Mouse (Mus musculus) mouse embryonic stem cell (cell line): ENCODE measurements around the gene 4921507P07Rik.
"Not testable (repeated sequence)": the region's sequence is repeated elsewhere in the genome, so short reads cannot be mapped to it uniquely, and the experiment has no call there.

Experiments
- in situ Hi-C, 2 experiments: fragments of 300-500 bp; cut with MboI; formaldehyde crosslinking; loops; 1 replicate in 1 of 2; 3 replicates in 1 of 2; pipeline ENCODE4 v1.14.3; 2019 to 2020; ENCODE audit warnings: low sequenced_read_pairs in 2 of 2, low pct_unique_long_range_greater_than_20kb in 1 of 2, mixed read lengths in 1 of 2; ENCODE audit not compliant: unreplicated experiment in 1 of 2

Gene 4921507P07Rik

DNA sequence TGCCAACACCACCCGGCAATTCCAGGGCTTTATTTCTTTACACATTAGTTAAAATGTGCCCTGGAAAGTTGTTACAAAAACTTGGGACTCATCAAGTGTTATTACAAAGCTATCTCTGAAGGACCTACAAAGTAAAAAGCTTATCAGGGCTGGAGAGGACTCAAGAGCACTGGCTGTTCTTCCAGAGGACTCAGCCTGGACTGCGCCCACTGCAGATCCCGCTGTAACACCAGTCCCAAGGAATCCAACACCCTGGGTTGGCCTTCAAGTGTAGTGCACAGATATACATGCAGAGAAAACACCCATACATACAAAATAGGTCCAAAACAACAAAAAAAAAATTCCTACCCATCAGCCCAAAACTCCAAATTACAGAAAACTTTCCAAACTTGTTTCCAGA lies 32.8 kb downstream of the 4921507P07Rik start:
- in situ Hi-C loops: no loop called here

DNA sequence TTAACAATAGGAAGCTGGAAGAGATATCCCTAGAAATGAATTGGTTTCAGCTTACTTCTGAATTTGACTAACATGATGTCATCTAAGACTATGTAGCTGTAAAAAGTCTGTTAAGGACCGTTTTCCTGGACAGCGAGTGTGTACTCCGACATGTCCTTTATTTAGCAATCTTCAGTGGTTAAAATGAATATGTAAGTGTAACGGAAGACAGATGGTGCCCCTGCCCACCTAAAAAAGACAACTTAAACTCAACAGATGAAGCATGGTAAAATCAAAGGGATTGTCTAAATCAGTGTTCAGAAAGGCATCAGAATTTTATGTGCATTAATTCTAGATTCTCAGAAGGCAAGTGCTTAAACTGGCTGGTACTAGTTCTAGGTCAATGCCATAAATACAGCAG lies 34.0 kb downstream of the 4921507P07Rik start:
- in situ Hi-C loops: no loop called here

DNA sequence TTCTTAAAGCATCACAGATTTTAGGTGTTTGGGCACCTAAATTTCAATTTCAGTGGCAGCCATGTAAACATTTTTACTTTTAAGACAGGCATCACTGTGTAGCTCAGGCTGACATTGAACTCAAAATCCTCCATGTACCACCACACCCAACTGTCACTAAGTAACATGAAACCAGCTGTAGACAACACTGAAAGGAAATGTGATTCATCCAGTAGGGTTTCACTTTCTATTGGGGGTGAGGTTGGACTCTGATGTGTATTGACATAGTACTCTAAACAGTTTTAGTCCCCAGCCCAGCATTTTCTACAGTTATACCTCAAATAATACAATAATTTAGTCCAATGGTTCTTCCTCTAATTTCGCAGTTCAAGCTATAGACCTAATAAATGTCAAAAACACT lies 35.7 kb downstream of the 4921507P07Rik start:
- in situ Hi-C loops: no loop called here

DNA sequence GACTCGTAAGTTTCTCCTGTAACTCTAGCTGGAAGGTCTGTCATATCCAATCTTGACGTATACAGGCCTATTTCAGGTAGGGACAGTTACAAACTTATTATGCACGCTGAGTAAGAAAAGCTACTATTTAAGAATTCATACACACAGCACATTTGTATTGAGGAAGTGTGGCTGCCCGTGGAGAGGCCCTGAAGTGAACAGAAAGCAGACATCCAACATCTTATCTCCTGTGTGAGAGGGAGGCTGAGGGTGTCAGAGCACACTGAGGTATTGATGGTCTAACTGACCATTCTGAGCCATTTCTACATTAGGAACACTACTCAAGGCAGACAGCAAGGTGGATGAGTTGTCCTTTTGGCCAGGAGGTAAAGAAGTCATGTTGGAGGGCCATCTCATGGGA lies 37.6 kb downstream of the 4921507P07Rik start:
- in situ Hi-C loops: no loop called here

DNA sequence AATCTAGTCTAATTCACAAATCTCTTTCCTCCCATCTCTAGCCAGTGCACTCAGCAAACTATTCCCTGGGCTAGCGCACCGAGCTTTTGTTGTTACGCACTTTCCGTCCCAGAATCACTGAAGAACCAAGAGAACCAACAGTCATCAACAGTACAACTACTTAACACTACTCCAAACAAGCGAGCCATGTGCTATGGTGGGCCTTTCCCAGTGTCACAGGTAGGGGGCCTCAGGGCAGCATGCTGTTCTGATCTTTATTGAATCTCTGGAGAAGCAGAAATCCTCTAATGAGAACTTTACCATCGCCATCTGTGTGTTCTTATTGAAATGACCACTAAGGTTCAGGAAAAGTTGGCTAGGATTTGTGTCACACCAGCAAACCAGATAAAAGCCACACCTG lies 38.9 kb downstream of the 4921507P07Rik start:
- in situ Hi-C loops: no loop called here

DNA sequence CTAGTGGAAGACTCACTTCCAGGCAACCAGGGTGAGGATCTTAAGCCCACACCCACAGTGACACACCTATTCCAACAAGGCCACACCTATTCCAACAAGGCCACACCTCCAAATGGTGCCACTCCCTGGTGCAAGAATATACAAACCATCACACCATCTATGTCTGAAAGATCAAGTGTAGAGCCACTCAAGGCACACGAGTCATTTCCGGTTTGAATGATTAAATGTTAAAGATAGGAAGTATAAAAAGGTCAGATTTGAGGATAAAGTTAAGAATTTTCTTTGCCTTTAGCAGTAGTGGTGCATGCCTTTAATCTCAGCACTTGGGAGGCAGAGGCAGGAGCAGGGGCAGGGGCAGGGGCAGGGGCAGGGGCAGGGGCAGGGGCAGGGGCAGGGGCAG lies 42.2 kb downstream of the 4921507P07Rik start:
- in situ Hi-C loops: not testable (repeated sequence)

DNA sequence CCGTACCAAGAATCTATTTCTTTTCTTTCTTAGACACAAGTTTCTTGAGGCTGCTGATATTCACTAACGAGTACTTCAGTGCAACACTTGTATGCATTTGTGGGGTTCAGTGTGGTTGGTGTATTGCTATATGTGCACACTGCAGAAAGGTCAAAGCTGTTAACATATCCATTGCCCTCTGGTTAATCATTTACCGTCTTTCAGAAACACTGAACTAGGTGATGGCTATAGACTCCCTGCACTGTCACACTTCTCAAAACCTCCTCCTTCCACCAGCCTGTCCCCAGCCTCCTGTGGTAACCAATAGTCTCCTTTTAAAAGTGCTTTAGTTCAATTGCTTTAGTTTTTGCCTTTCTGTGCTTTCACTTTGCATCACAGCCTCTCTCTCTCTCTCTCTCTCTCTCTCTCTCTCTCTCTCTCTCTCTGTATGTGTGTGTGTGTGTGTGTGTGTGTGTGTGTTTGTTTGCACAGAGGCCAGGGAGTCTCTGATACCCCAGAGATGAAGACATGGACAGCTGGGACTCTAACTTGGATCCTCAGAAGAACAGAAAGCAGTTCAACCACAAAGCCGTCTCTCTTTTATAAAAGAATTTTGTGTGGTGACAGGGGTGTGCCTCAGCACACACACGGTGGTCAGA lies 43.4 kb downstream of the 4921507P07Rik start:
- in situ Hi-C loops: no loop called here

DNA sequence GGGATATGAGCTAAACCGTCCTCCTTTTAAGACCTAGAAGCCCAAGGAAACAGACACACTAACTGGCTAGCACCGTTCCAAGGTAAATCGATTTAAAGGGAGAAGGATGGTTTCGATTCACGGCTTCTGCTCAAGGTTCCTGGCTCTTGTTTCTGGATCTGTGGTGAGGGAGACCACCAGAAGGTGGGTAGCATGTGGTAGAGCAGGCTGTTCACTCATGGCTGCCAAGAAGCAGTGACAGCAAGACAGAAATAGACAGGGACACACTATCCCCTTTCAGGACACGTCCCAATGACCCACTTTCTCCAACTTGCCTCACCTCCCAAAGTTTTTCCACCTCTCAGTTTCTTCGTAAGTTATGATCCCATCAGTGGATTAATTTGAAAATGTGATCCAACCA lies 46.6 kb downstream of the 4921507P07Rik start:
- in situ Hi-C loops: no loop called here

DNA sequence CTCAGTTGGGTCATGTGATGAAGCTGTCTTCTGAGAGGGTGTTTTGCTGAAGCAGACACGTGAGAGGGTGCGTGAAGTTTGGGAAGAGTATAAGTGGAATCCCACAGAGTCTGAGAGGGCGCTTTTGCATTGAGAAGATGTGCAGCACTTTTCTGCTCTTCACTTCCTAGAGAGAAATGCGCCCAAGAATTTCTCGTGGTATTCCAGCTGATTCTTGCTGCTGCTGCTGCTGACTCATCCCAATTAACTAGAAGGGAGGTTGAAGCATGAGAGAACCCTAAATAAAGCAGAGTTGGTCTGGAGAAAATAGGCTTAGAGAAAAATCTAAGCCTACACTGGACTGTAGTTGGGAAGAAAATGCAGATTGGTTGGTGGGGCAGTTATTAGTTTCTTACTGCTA lies 47.4 kb downstream of the 4921507P07Rik start:
- in situ Hi-C loops: no loop called here

DNA sequence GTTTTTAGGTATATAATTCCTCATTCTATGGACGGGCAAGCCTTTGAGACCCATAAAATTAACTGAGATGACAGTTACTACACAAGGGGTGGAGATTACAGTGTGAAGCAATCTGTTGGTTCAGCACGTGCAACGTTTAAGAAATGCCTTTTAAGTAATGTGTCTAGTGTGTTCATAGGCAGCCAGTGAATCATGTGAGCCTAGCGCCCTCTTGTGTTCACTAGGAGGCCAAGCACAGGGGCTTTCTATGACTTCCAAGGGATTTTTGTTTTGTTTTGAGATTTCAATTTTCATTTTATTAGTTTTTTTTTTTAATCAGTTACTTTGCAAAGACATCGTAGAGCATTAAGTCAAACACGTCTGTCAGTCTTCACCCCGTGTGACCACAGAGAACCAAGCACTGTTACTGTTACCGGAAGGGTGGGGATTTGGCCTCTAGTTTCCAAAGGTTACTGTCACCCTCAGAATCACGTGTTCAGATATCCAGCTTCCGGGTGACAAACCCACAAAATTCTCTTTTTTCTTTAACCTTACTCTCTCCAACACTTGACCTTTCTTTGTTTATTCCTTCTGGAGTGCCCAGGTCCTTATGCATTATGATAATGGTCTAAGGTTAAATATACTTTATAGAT lies 50.9 kb downstream of the 4921507P07Rik start:
- in situ Hi-C loops: no loop called here

DNA sequence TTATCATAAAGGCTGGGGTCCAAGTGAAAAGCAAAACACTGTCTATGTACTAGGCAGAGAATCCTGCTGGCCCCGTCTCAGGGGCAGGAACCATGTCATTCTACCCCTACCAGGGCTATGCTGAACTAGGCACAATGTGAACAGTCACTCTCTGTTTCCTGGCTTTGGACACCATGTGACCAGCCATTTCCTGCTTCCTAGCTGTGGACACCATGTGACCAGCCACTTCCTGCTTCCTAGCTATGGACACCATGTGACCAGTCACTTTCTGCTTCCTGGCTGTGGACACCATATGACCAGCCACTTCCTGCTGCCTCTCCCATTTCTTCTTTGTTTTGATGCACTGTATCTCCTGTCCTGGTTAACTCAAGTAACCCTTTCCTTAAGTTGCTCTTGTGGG lies 53.9 kb downstream of the 4921507P07Rik start:
- in situ Hi-C loops: no loop called here

DNA sequence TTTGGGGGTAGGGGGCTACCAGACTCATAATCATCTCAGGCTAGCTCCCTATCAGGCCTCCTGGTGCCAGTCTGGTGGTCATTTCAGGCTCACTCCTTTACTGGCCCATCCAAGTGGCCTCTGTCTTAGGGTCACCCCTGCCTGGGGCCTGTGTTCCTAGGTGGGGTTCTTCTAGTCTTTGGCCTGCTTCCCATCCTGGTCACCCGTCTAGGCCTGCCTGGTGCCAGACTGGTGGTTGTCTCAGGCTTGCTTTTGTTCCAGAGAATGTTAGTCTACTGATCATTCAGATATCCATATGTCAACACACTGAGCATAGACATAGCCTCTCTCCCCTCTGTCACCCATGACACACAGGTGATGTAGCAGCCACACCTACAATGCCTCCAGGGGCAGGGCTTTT lies 56.8 kb downstream of the 4921507P07Rik start:
- in situ Hi-C loops: loop anchor here (5.0 kb wide), 2 partner anchors 222 to 227 kb away; no protein-coding TSS in a partner anchor

DNA sequence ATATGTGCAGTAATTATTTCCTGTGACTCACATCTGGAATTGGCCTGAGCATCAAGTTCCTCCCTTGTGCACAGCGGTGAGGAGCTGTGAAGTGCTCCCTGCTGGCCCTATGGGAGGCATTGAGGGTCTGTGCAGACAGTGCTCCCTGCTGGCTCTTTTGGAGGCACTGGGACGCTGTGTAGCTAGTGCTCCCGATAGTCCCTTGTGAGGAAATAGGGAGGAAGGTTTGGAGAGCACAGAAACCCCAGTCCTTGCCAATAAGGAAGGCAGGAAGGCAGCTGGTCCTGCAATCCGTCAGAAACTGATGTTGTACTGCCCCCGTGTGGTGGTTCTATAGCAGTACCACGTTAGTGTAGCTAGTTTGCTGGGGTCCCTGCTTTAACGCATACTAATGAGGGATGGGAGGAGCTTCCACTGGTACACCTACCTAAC lies 60.0 kb downstream of the 4921507P07Rik start:
- in situ Hi-C loops: loop anchor here (5.0 kb wide), 2 partner anchors 219 to 224 kb away; no protein-coding TSS in a partner anchor

DNA sequence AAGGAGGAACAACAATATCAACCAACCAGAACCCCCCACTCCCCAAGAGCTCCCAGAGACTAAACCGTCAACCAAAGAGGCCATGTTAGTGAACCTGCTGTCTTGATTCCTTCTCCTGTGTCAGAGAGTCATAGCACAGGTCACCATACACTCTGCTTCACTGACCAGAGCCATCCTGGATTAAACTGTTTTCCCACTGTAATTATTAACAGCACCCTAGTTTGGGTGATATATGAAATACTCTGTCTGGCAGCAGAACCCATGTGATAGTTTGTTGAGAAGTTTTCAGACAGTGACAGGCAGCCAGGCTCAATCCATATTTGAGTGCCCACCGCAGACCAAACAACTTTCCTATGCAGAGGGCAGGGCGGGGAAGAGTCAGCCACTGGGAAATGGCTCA lies 61.1 kb downstream of the 4921507P07Rik start:
- in situ Hi-C loops: loop anchor here (5.0 kb wide), 2 partner anchors 218 to 223 kb away; no protein-coding TSS in a partner anchor

DNA sequence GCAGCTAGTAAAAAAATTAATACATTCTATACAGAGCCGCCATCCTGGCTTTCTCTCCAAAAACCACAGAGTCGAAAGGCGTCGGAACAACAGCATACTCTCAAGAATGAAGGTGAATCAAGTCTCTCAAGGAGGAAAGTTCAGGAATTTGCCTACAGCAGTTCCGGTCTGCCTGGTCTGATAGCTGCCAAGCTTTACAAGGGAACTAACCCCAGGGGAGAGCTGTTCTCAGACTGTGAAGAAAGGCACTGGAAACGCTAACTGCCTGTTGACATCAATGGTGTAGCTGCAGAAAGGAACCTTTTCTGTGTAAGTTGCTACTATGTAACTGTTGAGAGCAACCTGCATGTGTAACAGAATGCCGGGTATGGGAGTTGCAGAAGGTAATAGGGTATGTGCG lies 64.5 kb downstream of the 4921507P07Rik start:
- in situ Hi-C loops: no loop called here

DNA sequence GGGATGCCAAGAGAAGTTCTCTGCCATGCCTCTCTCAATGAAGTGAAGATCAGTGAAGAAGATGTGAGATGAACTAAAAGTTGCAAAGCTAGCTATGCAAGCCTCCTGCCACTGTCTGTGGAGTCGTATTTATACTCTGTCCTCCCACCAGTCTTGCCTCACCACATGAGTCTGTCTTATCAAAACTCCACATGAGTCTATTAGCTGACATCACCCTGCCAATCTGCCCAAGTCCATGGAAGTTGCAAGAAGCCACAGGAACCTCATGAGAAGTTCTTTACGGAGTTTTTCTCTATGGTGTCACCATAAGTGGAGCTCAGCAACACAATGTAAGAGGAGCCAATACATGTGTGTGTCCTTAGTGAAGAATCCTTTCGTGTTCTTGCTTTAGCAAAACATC lies 65.4 kb downstream of the 4921507P07Rik start:
- in situ Hi-C loops: no loop called here

DNA sequence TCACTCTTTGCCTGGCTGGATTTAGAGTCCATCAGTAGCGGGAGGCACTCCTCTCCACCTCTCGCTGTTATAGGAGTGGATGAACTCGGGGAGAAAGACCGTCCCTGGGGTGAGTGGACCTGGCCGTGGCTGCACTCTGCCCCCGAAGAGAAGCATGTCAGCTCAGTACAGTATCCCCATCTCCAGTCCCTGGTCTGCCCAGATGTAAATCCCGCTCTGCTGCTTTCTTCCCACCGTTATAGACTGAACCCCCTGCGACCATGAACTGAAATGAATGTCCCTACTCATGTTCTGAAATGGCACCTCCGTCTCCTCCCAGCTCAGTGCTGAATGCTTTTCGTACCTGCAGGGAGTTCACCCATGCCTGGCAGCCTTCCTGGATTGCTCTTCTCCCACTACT lies 67.2 kb downstream of the 4921507P07Rik start:
- in situ Hi-C loops: no loop called here

DNA sequence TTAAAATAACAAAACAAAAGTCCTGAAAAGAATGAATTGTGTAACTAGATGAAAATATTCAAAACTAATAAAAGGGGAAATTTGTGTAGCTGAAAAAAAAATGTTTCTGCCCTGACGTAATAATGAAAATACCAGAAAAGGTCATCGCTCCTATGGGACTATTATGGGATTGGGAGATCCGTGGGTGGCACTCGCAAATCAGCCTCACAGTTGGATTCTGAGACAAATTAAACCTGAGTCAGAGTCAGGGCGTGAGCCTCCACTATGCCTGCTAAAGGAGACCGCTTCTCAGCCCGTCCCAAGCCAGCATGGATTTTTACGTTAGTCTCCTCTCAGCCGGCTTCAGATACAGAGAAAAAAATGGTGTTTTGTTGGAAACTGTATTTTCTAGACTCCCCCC lies 69.0 kb downstream of the 4921507P07Rik start:
- in situ Hi-C loops: no loop called here

DNA sequence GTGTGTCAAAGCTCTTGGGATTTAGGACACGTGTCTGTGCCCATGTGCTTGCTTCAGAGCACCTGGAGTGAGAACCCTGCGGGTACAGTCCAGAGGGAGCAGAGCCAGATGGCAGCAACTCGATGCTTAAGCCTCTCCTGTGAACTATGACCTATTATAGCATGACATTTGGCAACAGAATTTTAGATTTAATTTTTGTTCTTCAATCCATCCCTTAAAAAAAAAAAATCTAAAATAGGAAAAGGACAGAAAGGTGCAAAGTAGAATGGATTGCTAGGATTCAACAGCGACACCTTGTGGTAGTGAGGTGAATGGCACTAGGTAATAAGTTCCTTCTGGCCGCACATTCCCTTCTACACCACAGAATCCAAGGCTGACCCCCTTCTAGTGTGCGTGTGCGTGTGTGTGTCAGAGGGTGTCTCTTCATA lies 69.8 kb downstream of the 4921507P07Rik start:
- in situ Hi-C loops: no loop called here

DNA sequence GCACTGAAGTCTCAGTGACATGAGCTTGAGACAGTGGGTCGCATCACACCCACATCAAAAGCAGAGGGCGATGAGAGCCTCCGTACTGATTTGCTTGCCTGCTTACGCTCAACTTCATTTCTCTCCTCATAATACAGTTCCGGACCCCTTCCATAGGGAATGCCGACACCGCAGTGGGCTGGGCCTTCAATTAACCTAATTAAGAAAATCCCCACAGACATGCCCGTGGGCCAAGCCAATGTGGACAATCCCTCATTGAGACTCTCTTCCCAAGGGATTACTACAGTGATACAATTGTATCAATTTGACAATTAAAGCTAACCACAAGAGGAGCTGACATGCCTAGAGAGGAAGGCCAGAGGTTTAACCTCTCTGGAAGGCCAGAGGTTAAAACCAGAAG lies 70.6 kb downstream of the 4921507P07Rik start:
- in situ Hi-C loops: no loop called here
